Mouse (Mus musculus): Measurements from ENCODE around the gene Mmp24.
A peak's percentile ranks its signal among the peaks of the same experiment; 100 is the strongest.
"Not testable (repeated sequence)": the region's sequence is repeated elsewhere in the genome, so short reads cannot be mapped to it uniquely, and the experiment has no call there.

The Mmp24 gene

GRCm38 (mm10) chr2:155774927-155775684, at the start of gene Mmp24:
TSS of gene Mmp24 (plus strand) at chr2:155775342.
- no peak for DNase-seq

GRCm38 (mm10) chr2:155726302-155726701, 48.8 kb upstream of the Mmp24 start:
- DNase-seq = no peak

GRCm38 (mm10) chr2:155727764-155728395, 47.3 kb upstream of the Mmp24 start:
- no peak for DNase-seq

GRCm38 (mm10) chr2:155728742-155729141, 46.4 kb upstream of the Mmp24 start:
- DNase-seq = no peak

- peak; percentile 94 for DNase-seq
These were observed 45.9 kb upstream of the Mmp24 start, which contains the start of gene Edem2 for GRCm38 (mm10) chr2:155729158-155729645. TSS of gene Edem2 (minus strand) at chr2:155729475.

GRCm38 (mm10) chr2:155735080-155735479, 40.1 kb upstream of the Mmp24 start:
- no peak for DNase-seq

- not testable (repeated sequence) for DNase-seq
These were observed 39.4 kb upstream of the Mmp24 start, which contains the start of gene Gm17581 for GRCm38 (mm10) chr2:155735766-155736165. TSS of gene Gm17581 (minus strand) at chr2:155735866.

- DNase-seq = no peak
These were observed 38.2 kb upstream of the Mmp24 start for GRCm38 (mm10) chr2:155736936-155737335.

GRCm38 (mm10) chr2:155737803-155738202, 37.3 kb upstream of the Mmp24 start:
- DNase-seq = no peak

- peak; percentile 21 to 58 for DNase-seq
These were observed 32.9 kb upstream of the Mmp24 start for GRCm38 (mm10) chr2:155742211-155742610.

GRCm38 (mm10) chr2:155742931-155743337, 32.2 kb upstream of the Mmp24 start:
- DNase-seq = peak; percentile 77 to 90

- no peak for DNase-seq
These were observed 31.8 kb upstream of the Mmp24 start for GRCm38 (mm10) chr2:155743351-155743750.

GRCm38 (mm10) chr2:155745487-155745886, 29.7 kb upstream of the Mmp24 start:
- no peak for DNase-seq

GRCm38 (mm10) chr2:155749394-155749793, 25.7 kb upstream of the Mmp24 start:
- no peak for DNase-seq

- peak; percentile 54 to 71 for DNase-seq
These were observed 23.9 kb upstream of the Mmp24 start, which contains the start of gene Procr for GRCm38 (mm10) chr2:155751014-155751786. TSS of gene Procr (plus strand) at chr2:155751117.

- DNase-seq = peak; percentile 49 to 72
These were observed 19.4 kb upstream of the Mmp24 start for GRCm38 (mm10) chr2:155755746-155756145.

GRCm38 (mm10) chr2:155756855-155757566, 18.1 kb upstream of the Mmp24 start:
- DNase-seq = peak in 1 of 2 experiments; percentile 13

GRCm38 (mm10) chr2:155764679-155765418, 10.3 kb upstream of the Mmp24 start:
- DNase-seq = peak; percentile 39 to 76

GRCm38 (mm10) chr2:155773664-155774063, 1.5 kb upstream of the Mmp24 start:
- DNase-seq = no peak

GRCm38 (mm10) chr2:155774261-155774926, 748 bp upstream of the Mmp24 start:
- no peak for DNase-seq

GRCm38 (mm10) chr2:155775685-155776263, 632 bp downstream of the Mmp24 start:
- peak; percentile 75 to 76 for DNase-seq

Measured in lung, postnatal 4 days (tissue).